Mouse (Mus musculus) spleen, postnatal 36 days (tissue): ENCODE data around the gene Cdh23.

Experiments
- DNase-seq, 2 experiments: peaks; one replicate each; pipeline ENCODE4 v3.0.0; 2022; ENCODE audit warnings: low spot score in 2 of 2, mixed read lengths in 1 of 2

Gene Cdh23

GRCm38 (mm10) chr10:60262386-60262785 is 433.9 kb downstream of the Cdh23 start:
- peak; percentile 82 to 83 for DNase-seq

- DNase-seq, result no peak
Measured at GRCm38 (mm10) chr10:60261530-60261929, 434.8 kb downstream of the Cdh23 start.

- DNase-seq, result peak; percentile 83 to 86
Measured at GRCm38 (mm10) chr10:60260557-60261294, 435.6 kb downstream of the Cdh23 start.

GRCm38 (mm10) chr10:60257261-60257825 is 438.9 kb downstream of the Cdh23 start:
- DNase-seq, result no peak

GRCm38 (mm10) chr10:60256088-60256487 is 440.2 kb downstream of the Cdh23 start:
- no peak for DNase-seq
